Mouse (Mus musculus): ENCODE results near the gene Abca1.
A peak's percentile ranks its signal among the peaks of the same experiment; 100 is the strongest.

The Abca1 gene

GRCm38 (mm10) chr4:53009871-53010270, 149.8 kb downstream of the Abca1 start:
- DNase-seq (ENCODE audit: low read depth, low spot score) = no peak

GRCm38 (mm10) chr4:53009183-53009582, 150.5 kb downstream of the Abca1 start:
- DNase-seq (ENCODE audit: low read depth, low spot score) = peak; percentile 51

- DNase-seq (ENCODE audit: low read depth, low spot score) = no peak
These were observed 159.5 kb downstream of the Abca1 start for GRCm38 (mm10) chr4:53000154-53000553.

GRCm38 (mm10) chr4:52999449-52999848, 160.2 kb downstream of the Abca1 start:
- DNase-seq (ENCODE audit: low read depth, low spot score) = no peak

- DNase-seq (ENCODE audit: low read depth, low spot score) = no peak
These were observed 170.4 kb downstream of the Abca1 start, which contains the start of gene Nipsnap3a for GRCm38 (mm10) chr4:52989248-52989647. Nipsnap3a (plus strand) TSS chr4:52989272.

GRCm38 (mm10) chr4:52986266-52986665, 173.4 kb downstream of the Abca1 start:
- no peak for DNase-seq (ENCODE audit: low read depth, low spot score)

GRCm38 (mm10) chr4:52985216-52985615, 174.5 kb downstream of the Abca1 start:
- DNase-seq (ENCODE audit: low read depth, low spot score) = peak; percentile 45
